Mouse (Mus musculus) limb, embryonic 14.5 days (tissue): ENCODE results near the gene Rps21. TPM values are rescaled to one million over a fixed set of nuclear protein-coding genes. Genes with fewer than 3 reads are reported as not detected.
A peak's percentile ranks its signal among the peaks of the same experiment; 100 is the strongest.

ENCODE experiments used
- ATAC-seq: fragments of 200-750 bp; cut with Nextera tagmentation; 2 replicates; pipeline ENCODE4 v1.8.0; 2017; ENCODE audit warnings: low read depth, moderate number of reproducible peaks, moderate TSS enrichment; ENCODE audit not compliant: low FRiP score
- DNase-seq: peaks from one replicate; pipeline ENCODE4 v3.0.0-alpha.2; 2015; ENCODE audit warnings: low spot score
- H3K27ac ChIP-seq: fragments of 300-500 bp; sonication (generic); replicated peaks from 2 replicates; pipeline ENCODE4 v1.5.1; 2014; ENCODE audit warnings: low read depth, mild to moderate bottlenecking, low read length, moderate library complexity, mixed read lengths
- H3K27me3 ChIP-seq: fragments of 300-500 bp; sonication (generic); 2 replicates; pipeline ENCODE4 v1.6.1; 2014; ENCODE audit warnings: low read length, mixed read lengths; ENCODE audit not compliant: control insufficient read depth, insufficient read depth
- H3K36me3 ChIP-seq: fragments of 300-500 bp; sonication (generic); 2 replicates; pipeline ENCODE4 v1.6.1; 2014; ENCODE audit warnings: mild to moderate bottlenecking, low read length, moderate library complexity, mixed read lengths; ENCODE audit not compliant: control insufficient read depth, insufficient read depth
- H3K4me1 ChIP-seq: fragments of 300-500 bp; sonication (generic); 2 replicates; pipeline ENCODE4 v1.6.1; 2014; ENCODE audit warnings: antibody characterized with exemption, low read length, mixed read lengths; ENCODE audit not compliant: control insufficient read depth, insufficient read depth
- H3K4me2 ChIP-seq: fragments of 300-500 bp; sonication (generic); replicated peaks from 2 replicates; pipeline ENCODE4 v1.6.1; 2014; ENCODE audit warnings: low read depth, mild to moderate bottlenecking, low read length, moderate library complexity; ENCODE audit not compliant: severe bottlenecking
- H3K4me3 ChIP-seq: fragments of 300-500 bp; sonication (generic); replicated peaks from 2 replicates; pipeline ENCODE4 v1.5.1; 2014; ENCODE audit warnings: low read length
- H3K9ac ChIP-seq: fragments of 300-500 bp; sonication (generic); 2 replicates; pipeline ENCODE4 v1.6.1; 2014; ENCODE audit warnings: mild to moderate bottlenecking, low read depth, low read length, moderate library complexity; ENCODE audit not compliant: severe bottlenecking
- H3K9me3 ChIP-seq: fragments of 300-500 bp; sonication (generic); 2 replicates; pipeline ENCODE4 v1.6.1; 2016; ENCODE audit warnings: low read length; ENCODE audit not compliant: control insufficient read depth
- POLR2A ChIP-seq: fragments of 200-500 bp; IDR thresholded peaks from 2 replicates; pipeline ENCODE4 v1.8.0; 2012; ENCODE audit warnings: inconsistent platforms, mild to moderate bottlenecking, moderate library complexity, borderline replicate concordance; ENCODE audit not compliant: insufficient read depth, insufficient read length; ENCODE audit errors: extremely low read depth
- WGBS: fragments of 180-500 bp; shearing (Covaris S2); extraction: QIAGEN DNeasy Blood & Tissue Kit; methylation state at CpG from one replicate; pipeline ENCODE4 v1.1.7; 2014; 5-methylcytosine and 5-hydroxymethylcytosine counted together
- polyA plus RNA-seq, 2 experiments: library from polyadenylated mRNA; depleted of rRNA in 1 of 2; stranded (reverse) in 1 of 2; unstranded in 1 of 2; fragments of >200 nt; fragmentation: Nextera tagmentation in 1 of 2; extraction: Ambion mirVana in 1 of 2; gene quantifications; 2 replicates each; pipeline versions ENCODE4 v1.2.1 to v1.2.3; 2012 to 2014

The Rps21 gene
- polyA plus RNA-seq, 2 experiments, result 729 to 4,219 TPM

DNA sequence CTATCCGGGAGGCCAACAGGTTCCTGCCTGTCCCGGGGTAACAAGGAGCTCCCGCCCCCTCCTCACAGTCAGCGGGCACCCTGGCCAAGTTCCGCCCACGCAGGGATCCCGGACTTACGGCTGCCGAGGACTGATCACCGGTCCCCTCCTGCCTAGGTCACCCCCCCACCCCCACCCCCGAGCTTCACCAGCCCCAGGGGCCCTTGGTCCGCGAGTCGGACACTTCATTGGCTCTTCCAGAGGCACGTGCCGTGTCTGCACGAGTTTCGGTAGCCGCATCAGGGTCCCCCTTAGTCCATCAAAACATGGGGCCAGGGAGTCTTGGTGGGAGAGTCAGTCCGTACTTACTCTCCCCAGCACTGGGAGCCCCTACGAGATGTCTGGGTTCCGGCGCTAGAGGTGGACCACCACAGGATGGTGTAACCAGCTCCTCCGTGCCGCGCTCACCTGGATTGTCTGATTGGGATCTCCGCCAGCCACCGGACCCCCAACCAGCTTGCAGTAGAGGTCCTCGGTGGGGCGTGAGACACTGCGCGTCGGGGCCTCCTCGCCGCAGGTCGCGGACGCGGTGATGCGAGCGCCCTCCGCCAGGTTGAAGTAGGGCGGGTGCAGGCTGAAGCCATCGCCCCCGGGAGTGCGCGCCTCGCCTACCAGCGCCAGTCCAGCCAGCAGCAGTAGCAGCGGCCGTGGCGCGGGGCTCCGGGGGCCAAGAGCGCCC, 32.0 kb upstream of the Rps21 start:
- Histone ChIP-seq H3K4me1 (peaks cover 27% of the 10 kb centered on the region), H3K4me2 (peak overlapping the region; percentile 99), H3K27ac (no peak overlapping the region), H3K9ac (peak overlapping the region; percentile 52), H3K36me3 (no peaks in the 10 kb centered on the region), H3K9me3 (no peaks in the 10 kb centered on the region), H3K4me3 (peak overlapping the region; percentile 65), H3K27me3 (peaks cover 22% of the 10 kb centered on the region)
- ATAC-seq, result no peak
- TF ChIP-seq POLR2A, result no peak
- WGBS, result 1% methylated on average over 47 of the region's 55 CpGs
- DNase-seq, result peak; percentile 6

DNA sequence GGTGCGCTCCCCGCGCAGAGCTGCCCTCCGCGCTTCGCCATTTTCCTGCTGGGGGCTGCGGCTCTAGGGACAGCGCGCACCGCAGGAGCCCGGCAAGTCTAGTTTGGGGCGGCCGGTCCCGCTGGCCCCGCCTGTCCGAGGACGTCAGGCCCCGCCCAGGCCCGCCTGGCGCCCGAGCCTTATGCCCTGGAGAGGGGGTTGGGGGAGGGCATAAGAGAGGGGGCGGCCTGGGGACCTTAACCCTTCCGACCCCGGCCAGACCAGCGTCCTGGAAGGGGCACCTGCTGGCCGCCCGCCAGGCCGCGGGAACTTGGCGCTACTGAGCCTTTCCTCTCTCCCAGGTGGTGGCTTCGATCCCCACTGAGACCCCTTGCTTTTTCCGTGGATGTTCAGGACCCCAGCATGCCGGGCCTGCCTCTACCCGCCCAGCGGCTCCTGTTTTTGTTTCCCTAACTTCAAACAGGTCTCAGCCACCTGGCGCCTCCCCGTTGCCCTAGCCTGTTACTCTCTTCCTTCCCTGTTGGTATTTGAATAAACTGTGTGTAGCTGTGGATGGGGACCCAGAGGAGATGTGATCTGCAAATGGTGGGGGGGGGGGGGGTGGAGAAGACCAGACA, 31.3 kb upstream of the Rps21 start, which contains the start of gene Lama5:
TSS of gene Lama5 (minus strand) at position 98 of the 617 bp plus-strand sequence.
- Histone ChIP-seq H3K27ac (no peak within 1 kb of the TSS), H3K4me3 (peak within 1 kb of the TSS; percentile 65), H3K9ac (peak within 1 kb of the TSS; percentile 52), H3K4me1 (peaks cover 27% of the 10 kb centered on the region), H3K36me3 (no peaks in the 10 kb centered on the region), H3K9me3 (no peaks in the 10 kb centered on the region), H3K4me2 (peak within 1 kb of the TSS; percentile 99), H3K27me3 (peaks cover 22% of the 10 kb centered on the region)
- DNase-seq (peak; percentile 55), ATAC-seq (peak; percentile 46; the same call in 1 of the 2 replicates)
- WGBS, result 0% methylated on average over 29 of the region's 37 CpGs
- no peak for TF ChIP-seq POLR2A

DNA sequence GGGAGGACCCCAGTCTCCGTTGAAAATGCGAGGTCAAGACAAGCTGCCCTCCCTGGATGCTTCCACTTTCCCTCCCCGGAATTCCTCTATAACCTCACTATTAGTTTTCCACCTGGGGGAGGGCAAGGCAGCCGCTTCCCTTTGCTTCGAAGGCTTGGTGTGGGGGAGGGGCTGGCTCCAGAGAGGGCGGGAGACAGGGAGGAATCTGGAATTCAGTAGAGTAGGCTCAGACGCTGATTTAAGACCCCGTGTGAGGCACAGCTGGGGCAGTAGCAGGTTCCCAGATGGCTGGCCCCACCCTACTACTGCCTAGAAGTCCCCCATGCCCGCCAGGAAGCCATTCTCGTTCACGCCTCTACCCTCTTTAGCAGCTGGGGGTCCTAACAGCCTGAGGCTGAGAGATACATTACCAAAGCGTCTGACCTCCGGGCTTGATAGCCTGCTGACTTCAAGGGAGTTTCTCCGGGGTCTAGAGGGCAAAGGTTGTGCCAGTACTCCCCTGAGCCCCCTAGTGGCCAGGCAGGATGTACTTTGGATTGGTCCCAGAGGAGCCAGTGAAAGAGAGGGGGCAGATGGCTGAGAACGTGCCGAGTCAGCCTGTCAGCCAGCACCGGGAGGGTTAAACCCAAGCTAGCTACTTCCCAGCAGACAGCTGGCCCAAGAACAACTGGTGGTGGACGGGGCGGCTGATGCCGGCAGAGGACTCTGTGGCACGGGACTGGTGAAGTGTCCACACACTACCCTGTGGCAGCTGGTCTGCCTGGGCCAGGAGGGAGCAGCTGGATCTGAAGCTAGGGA, 29.7 kb upstream of the Rps21 start:
- 2% methylated on average over 20 of the region's 21 CpGs for WGBS
- ATAC-seq (peak; percentile 81), DNase-seq (peak; percentile 65)
- Histone ChIP-seq H3K4me3 (peak overlapping the region; percentile 13), H3K4me2 (peak overlapping the region; percentile 40), H3K27me3 (peaks cover 22% of the 10 kb centered on the region), H3K36me3 (no peaks in the 10 kb centered on the region), H3K9ac (no peak overlapping the region; the same call in 1 of the 2 replicates), H3K27ac (0 out of 2 replicates have a peak overlapping the region, but pooled peaks have one; percentile 53), H3K9me3 (no peaks in the 10 kb centered on the region), H3K4me1 (peaks cover 27% of the 10 kb centered on the region)
- TF ChIP-seq POLR2A, result no peak

- peaks cover 22% of the 10 kb centered on the region for H3K27me3 ChIP-seq
- ATAC-seq (no peak), DNase-seq (no peak)
- WGBS, result 40% methylated on average over 6 of the region's 6 CpGs
- H3K27ac ChIP-seq, result 0 out of 2 replicates have a peak overlapping the region, but pooled peaks have one; percentile 53
- no peak for TF ChIP-seq POLR2A
- H3K4me1 ChIP-seq, result peaks cover 27% of the 10 kb centered on the region
- H3K4me2 ChIP-seq, result peak overlapping the region; percentile 40
- no peak overlapping the region for H3K4me3 ChIP-seq
- no peaks in the 10 kb centered on the region for H3K9me3 ChIP-seq
- H3K36me3 ChIP-seq, result no peaks in the 10 kb centered on the region
- no peak overlapping the region for H3K9ac ChIP-seq
Measured at GRCm38 (mm10) chr2:180228060-180228458, 29.1 kb upstream of the Rps21 start.

DNA sequence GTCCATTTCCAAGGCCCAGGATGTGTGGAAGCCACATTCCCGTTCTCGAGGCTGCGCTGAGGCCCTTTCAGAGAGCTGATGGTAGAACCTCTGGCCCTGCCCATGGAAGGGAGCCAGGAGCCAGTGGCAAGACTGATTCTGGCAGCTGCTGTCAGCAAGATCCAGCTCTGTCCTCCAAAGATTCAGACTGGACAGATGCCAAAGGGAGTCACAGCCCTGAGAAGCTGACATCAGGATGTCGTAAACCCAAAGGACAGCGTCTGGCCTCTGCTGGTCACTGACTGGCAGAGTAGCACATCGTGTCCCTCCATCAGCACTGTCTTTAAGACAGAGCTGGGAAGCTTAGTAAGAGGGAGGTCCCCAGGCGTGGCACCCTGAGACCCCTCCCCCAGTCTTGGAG, 28.6 kb upstream of the Rps21 start:
- Histone ChIP-seq H3K9me3 (no peaks in the 10 kb centered on the region), H3K4me1 (peaks cover 27% of the 10 kb centered on the region), H3K4me3 (no peak overlapping the region), H3K27ac (0 out of 2 replicates have a peak overlapping the region, but pooled peaks have one; percentile 53), H3K9ac (no peak overlapping the region), H3K27me3 (peaks cover 22% of the 10 kb centered on the region), H3K36me3 (no peaks in the 10 kb centered on the region), H3K4me2 (no peak overlapping the region)
- 50% methylated on average over 7 of the region's 7 CpGs for WGBS
- DNase-seq (peak; percentile 64), ATAC-seq (0 out of 2 replicates have a peak, but pooled peaks have one; percentile 14)
- no peak for TF ChIP-seq POLR2A
